Mouse (Mus musculus): ENCODE measurements around the gene Nuak1. TPM values are rescaled to one million over a fixed set of nuclear protein-coding genes. Genes with fewer than 3 reads are reported as not detected.

Nuak1 gene
- polyA plus RNA-seq, 1 experiment from 2014 or later, result 12.6 TPM

- ATAC-seq (replicated peaks), result no peak
- peak overlapping the region; percentile 87 for H3K4me2 ChIP-seq (replicated peaks)
- H3K36me3 ChIP-seq, result no peaks in the 10 kb centered on the region
- no peaks in the 10 kb centered on the region for H3K27me3 ChIP-seq
- H3K9me3 ChIP-seq, result no peaks in the 10 kb centered on the region
- H3K27ac ChIP-seq (replicated peaks), result peak overlapping the region; percentile 97
- WGBS, result 10% methylated on average over 11 of the region's 11 CpGs
- H3K4me3 ChIP-seq, result peak overlapping the region; percentile 90
- peaks cover 47% of the 10 kb centered on the region for H3K4me1 ChIP-seq
- peak overlapping the region; percentile 92 for H3K9ac ChIP-seq (replicated peaks)
Observed at GRCm38 (mm10) chr10:84441846-84442245, 1.4 kb upstream of the Nuak1 start.

- H3K9me3 ChIP-seq, result no peaks in the 10 kb centered on the region
- peak overlapping the region; percentile 87 for H3K4me2 ChIP-seq (replicated peaks)
- peaks cover 51% of the 10 kb centered on the region for H3K4me1 ChIP-seq
- H3K27ac ChIP-seq (replicated peaks), result peak overlapping the region; percentile 97
- no peaks in the 10 kb centered on the region for H3K27me3 ChIP-seq
- H3K9ac ChIP-seq (replicated peaks), result peak overlapping the region; percentile 92
- peak overlapping the region; percentile 90 for H3K4me3 ChIP-seq
- under 1% methylated on average over 7 of the region's 7 CpGs for WGBS
- ATAC-seq (replicated peaks), result peak; percentile 0; the same call in 1 of the 2 replicates
- H3K36me3 ChIP-seq, result no peaks in the 10 kb centered on the region
Observed at GRCm38 (mm10) chr10:84441434-84441785, 1.0 kb upstream of the Nuak1 start.

- Histone ChIP-seq H3K27ac (replicated peaks) (peak overlapping the region; percentile 97), H3K4me3 (peak overlapping the region; percentile 90), H3K4me2 (replicated peaks) (peak overlapping the region; percentile 87), H3K9ac (replicated peaks) (peak overlapping the region; percentile 92), H3K27me3 (no peaks in the 10 kb centered on the region), H3K9me3 (no peaks in the 10 kb centered on the region), H3K36me3 (no peaks in the 10 kb centered on the region), H3K4me1 (peaks cover 60% of the 10 kb centered on the region)
- peak; percentile 31 for ATAC-seq (replicated peaks)
- WGBS, result under 1% methylated on average over 32 of the region's 32 CpGs
Observed at GRCm38 (mm10) chr10:84440181-84440540, 236 bp downstream of the Nuak1 start.

GRCm38 (mm10) chr10:84439228-84439596 lies 1.2 kb downstream of the Nuak1 start:
- Histone ChIP-seq H3K36me3 (no peaks in the 10 kb centered on the region), H3K27me3 (no peaks in the 10 kb centered on the region), H3K4me2 (replicated peaks) (peak overlapping the region; percentile 87), H3K4me3 (peak overlapping the region; percentile 90), H3K4me1 (peaks cover 69% of the 10 kb centered on the region), H3K9ac (replicated peaks) (peak overlapping the region; percentile 92), H3K9me3 (no peaks in the 10 kb centered on the region), H3K27ac (replicated peaks) (peak overlapping the region; percentile 97)
- 8% methylated on average over 7 of the region's 7 CpGs for WGBS
- ATAC-seq (replicated peaks), result no peak

GRCm38 (mm10) chr10:84438466-84439227 lies 1.8 kb downstream of the Nuak1 start:
- peak overlapping the region; percentile 87 for H3K4me2 ChIP-seq (replicated peaks)
- no peaks in the 10 kb centered on the region for H3K27me3 ChIP-seq
- no peaks in the 10 kb centered on the region for H3K36me3 ChIP-seq
- peak overlapping the region; percentile 90 for H3K4me3 ChIP-seq
- H3K9me3 ChIP-seq, result no peaks in the 10 kb centered on the region
- peaks cover 71% of the 10 kb centered on the region for H3K4me1 ChIP-seq
- H3K27ac ChIP-seq (replicated peaks), result peak overlapping the region; percentile 97
- ATAC-seq (replicated peaks), result no peak
- 38% methylated on average over 19 of the region's 19 CpGs for WGBS
- peak overlapping the region; percentile 92 for H3K9ac ChIP-seq (replicated peaks)

- peak; percentile 78 for ATAC-seq (replicated peaks)
- Histone ChIP-seq H3K27ac (replicated peaks) (peak overlapping the region; percentile 97), H3K27me3 (no peaks in the 10 kb centered on the region), H3K36me3 (no peaks in the 10 kb centered on the region; the same call in 1 of the 2 replicates), H3K9ac (replicated peaks) (peak overlapping the region; percentile 92), H3K4me1 (peaks cover 67% of the 10 kb centered on the region), H3K4me2 (replicated peaks) (peak overlapping the region; percentile 87), H3K4me3 (peak overlapping the region; percentile 90), H3K9me3 (no peaks in the 10 kb centered on the region)
- WGBS, result 2% methylated on average over 7 of the region's 7 CpGs
Observed at GRCm38 (mm10) chr10:84438049-84438422, 2.4 kb downstream of the Nuak1 start.

- peaks cover 6% of the 10 kb centered on the region for H3K36me3 ChIP-seq
- WGBS, result 26% methylated on average over 14 of the region's 14 CpGs
Observed at GRCm38 (mm10) chr10:84437166-84438048, 3.0 kb downstream of the Nuak1 start.

GRCm38 (mm10) chr10:84435930-84436329 lies 4.5 kb downstream of the Nuak1 start:
- Histone ChIP-seq H3K9me3 (no peaks in the 10 kb centered on the region), H3K9ac (replicated peaks) (peak overlapping the region; percentile 27), H3K27ac (replicated peaks) (peak overlapping the region; percentile 97; the same call in 1 of the 2 replicates), H3K4me3 (peak overlapping the region; percentile 16; the same call in 1 of the 2 replicates), H3K4me1 (peaks cover 47% of the 10 kb centered on the region), H3K27me3 (no peaks in the 10 kb centered on the region), H3K36me3 (peaks cover 6% of the 10 kb centered on the region), H3K4me2 (replicated peaks) (peak overlapping the region; percentile 87)
- ATAC-seq (replicated peaks), result no peak
- 56% methylated on average over 11 of the region's 11 CpGs for WGBS

More at GRCm38 (mm10) chr10:84437166-84438048, 3.0 kb downstream of the Nuak1 start:
- Histone ChIP-seq H3K9me3 (no peaks in the 10 kb centered on the region), H3K27me3 (no peaks in the 10 kb centered on the region), H3K4me3 (peak overlapping the region; percentile 90), H3K4me1 (peaks cover 60% of the 10 kb centered on the region), H3K9ac (replicated peaks) (peak overlapping the region; percentile 40), H3K4me2 (replicated peaks) (peak overlapping the region; percentile 87), H3K27ac (replicated peaks) (peak overlapping the region; percentile 97)
- peak; percentile 18; the same call in 1 of the 2 replicates for ATAC-seq (replicated peaks)

GRCm38 (mm10) chr10:84433193-84433801 lies 7.1 kb downstream of the Nuak1 start:
- WGBS, result 83% methylated on average over 21 of the region's 21 CpGs
- no peaks in the 10 kb centered on the region for H3K9me3 ChIP-seq
- H3K4me3 ChIP-seq, result no peak overlapping the region
- ATAC-seq (replicated peaks), result no peak
- H3K4me2 ChIP-seq (replicated peaks), result no peak overlapping the region
- peaks cover 34% of the 10 kb centered on the region for H3K4me1 ChIP-seq
- H3K36me3 ChIP-seq, result peaks cover 13% of the 10 kb centered on the region
- no peaks in the 10 kb centered on the region for H3K27me3 ChIP-seq
- H3K27ac ChIP-seq (replicated peaks), result no peak overlapping the region
- no peak overlapping the region for H3K9ac ChIP-seq (replicated peaks)

- no peak overlapping the region for H3K4me3 ChIP-seq
- no peaks in the 10 kb centered on the region for H3K9me3 ChIP-seq
- no peak overlapping the region for H3K9ac ChIP-seq (replicated peaks)
- H3K27me3 ChIP-seq, result no peaks in the 10 kb centered on the region
- H3K36me3 ChIP-seq, result peaks cover 3% of the 10 kb centered on the region; the same call in 1 of the 2 replicates
- H3K27ac ChIP-seq (replicated peaks), result no peak overlapping the region
- 77% methylated on average over 7 of the region's 7 CpGs for WGBS
- ATAC-seq (replicated peaks), result no peak
- H3K4me2 ChIP-seq (replicated peaks), result no peak overlapping the region
- H3K4me1 ChIP-seq, result peaks cover 21% of the 10 kb centered on the region
Observed at GRCm38 (mm10) chr10:84424374-84424773, 16.0 kb downstream of the Nuak1 start.

- WGBS, result 91% methylated on average over 5 of the region's 5 CpGs
- Histone ChIP-seq H3K9ac (replicated peaks) (no peak overlapping the region), H3K27ac (replicated peaks) (no peak overlapping the region), H3K27me3 (no peaks in the 10 kb centered on the region), H3K4me2 (replicated peaks) (no peak overlapping the region), H3K4me1 (peaks cover 21% of the 10 kb centered on the region), H3K36me3 (peaks cover 3% of the 10 kb centered on the region; the same call in 1 of the 2 replicates), H3K9me3 (no peaks in the 10 kb centered on the region), H3K4me3 (no peak overlapping the region)
- no peak for ATAC-seq (replicated peaks)
Observed at GRCm38 (mm10) chr10:84423903-84424302, 16.5 kb downstream of the Nuak1 start.
